Mouse (Mus musculus) limb, embryonic 10.5 days (tissue): Measurements from ENCODE around the gene Ell. TPM values are rescaled to one million over a fixed set of nuclear protein-coding genes. Genes with fewer than 3 reads are reported as not detected.
A peak's percentile ranks its signal among the peaks of the same experiment; 100 is the strongest.

Experiments
- DNase-seq: peaks from one replicate; pipeline ENCODE4 v3.0.0-alpha.2; 2017; ENCODE audit warnings: low spot score
- H3K27ac ChIP-seq: fragments of 300-500 bp; sonication (generic); 2 replicates; pipeline ENCODE4 v1.5.1; 2016; ENCODE audit warnings: mild to moderate bottlenecking
- H3K27me3 ChIP-seq: fragments of 300-500 bp; sonication (generic); 2 replicates; pipeline ENCODE4 v1.6.1; 2016; ENCODE audit warnings: low read depth, mild to moderate bottlenecking; ENCODE audit not compliant: poor library complexity, severe bottlenecking
- H3K36me3 ChIP-seq: fragments of 300-500 bp; sonication (generic); 2 replicates; pipeline ENCODE4 v1.6.1; 2016; ENCODE audit warnings: mild to moderate bottlenecking, moderate library complexity
- H3K4me1 ChIP-seq: fragments of 300-500 bp; sonication (generic); 2 replicates; pipeline ENCODE4 v1.6.1; 2016
- H3K4me3 ChIP-seq: fragments of 300-500 bp; sonication (generic); 2 replicates; pipeline ENCODE4 v1.5.1; 2016; ENCODE audit warnings: mild to moderate bottlenecking, moderate library complexity
- H3K9me3 ChIP-seq: fragments of 300-500 bp; sonication (generic); replicated peaks from 2 replicates; pipeline ENCODE4 v1.6.1; 2016; ENCODE audit warnings: mild to moderate bottlenecking
- WGBS: fragments of 180-500 bp; shearing (Covaris S2); methylation state at CpG from one replicate; pipeline ENCODE4 v1.1.7; 2016; 5-methylcytosine and 5-hydroxymethylcytosine counted together
- polyA plus RNA-seq: library from polyadenylated mRNA; unstranded; fragments of >200 nt; fragmentation: Nextera tagmentation; extraction: Ambion mirVana; gene quantifications from 2 replicates; pipeline ENCODE4 v1.2.1, GENCODE M21; 2016

Ell gene
- 20.9 and 26.1 TPM in 2 replicates for polyA plus RNA-seq

GRCm38 (mm10) chr8:70539077-70539813, at the start of gene Ell:
Gene Ell, plus strand, starts transcription at chr8:70539457.
- peaks cover 31% of the 10 kb centered on the region for H3K36me3 ChIP-seq
- H3K27ac ChIP-seq, result peak within 1 kb of the TSS; percentile 87
- peaks cover 38% of the 10 kb centered on the region for H3K4me1 ChIP-seq
- H3K4me3 ChIP-seq, result peak within 1 kb of the TSS; percentile 74
- WGBS, result under 1% methylated on average over 58 of the region's 58 CpGs
- H3K9me3 ChIP-seq, result no peaks in the 10 kb centered on the region
- peak; percentile 100 for DNase-seq
- no peaks in the 10 kb centered on the region for H3K27me3 ChIP-seq

GRCm38 (mm10) chr8:70489576-70489975, 49.7 kb upstream of the Ell start:
- Histone ChIP-seq H3K4me3 (peak overlapping the region; percentile 76), H3K9me3 (no peaks in the 10 kb centered on the region), H3K27ac (peak overlapping the region; percentile 94), H3K36me3 (no peaks in the 10 kb centered on the region), H3K4me1 (peaks cover 93% of the 10 kb centered on the region), H3K27me3 (peaks cover 94% of the 10 kb centered on the region)
- under 1% methylated on average over 38 of the region's 41 CpGs for WGBS
- peak; percentile 72 for DNase-seq

GRCm38 (mm10) chr8:70490061-70490879, 49.0 kb upstream of the Ell start:
- H3K4me3 ChIP-seq, result peak overlapping the region; percentile 76
- no peaks in the 10 kb centered on the region for H3K9me3 ChIP-seq
- H3K27me3 ChIP-seq, result peaks cover 94% of the 10 kb centered on the region
- 6% methylated on average over 10 of the region's 10 CpGs for WGBS
- H3K36me3 ChIP-seq, result no peaks in the 10 kb centered on the region
- H3K27ac ChIP-seq, result peak overlapping the region; percentile 94
- peaks cover 100% of the 10 kb centered on the region for H3K4me1 ChIP-seq
- peak; percentile 68 for DNase-seq

GRCm38 (mm10) chr8:70490880-70491495, 48.3 kb upstream of the Ell start:
- WGBS, result 2% methylated on average over 20 of the region's 20 CpGs
- peak; percentile 62 for DNase-seq
- H3K4me1 ChIP-seq, result peaks cover 100% of the 10 kb centered on the region
- H3K36me3 ChIP-seq, result no peaks in the 10 kb centered on the region
- peaks cover 94% of the 10 kb centered on the region for H3K27me3 ChIP-seq
- peak overlapping the region; percentile 76 for H3K4me3 ChIP-seq
- peak overlapping the region; percentile 94 for H3K27ac ChIP-seq
- no peaks in the 10 kb centered on the region for H3K9me3 ChIP-seq

- peak; percentile 70 for DNase-seq
- H3K9me3 ChIP-seq, result no peaks in the 10 kb centered on the region
- peak within 1 kb of the TSS; percentile 94 for H3K27ac ChIP-seq
- H3K4me3 ChIP-seq, result peak within 1 kb of the TSS; percentile 76
- peaks cover 93% of the 10 kb centered on the region for H3K27me3 ChIP-seq
- peaks cover 5% of the 10 kb centered on the region for H3K36me3 ChIP-seq
- under 1% methylated on average over 69 of the region's 93 CpGs for WGBS
- peaks cover 91% of the 10 kb centered on the region for H3K4me1 ChIP-seq
Observed at GRCm38 (mm10) chr8:70492664-70493640, 46.3 kb upstream of the Ell start, which contains the start of gene Crlf1. Gene Crlf1, plus strand, starts transcription at chr8:70493158.

- H3K27me3 ChIP-seq, result peaks cover 96% of the 10 kb centered on the region
- H3K9me3 ChIP-seq, result no peaks in the 10 kb centered on the region
- H3K36me3 ChIP-seq, result peaks cover 12% of the 10 kb centered on the region
- peak overlapping the region; percentile 76 for H3K4me3 ChIP-seq
- 1% methylated on average over 47 of the region's 47 CpGs for WGBS
- H3K4me1 ChIP-seq, result peaks cover 87% of the 10 kb centered on the region
- peak; percentile 66 for DNase-seq
- H3K27ac ChIP-seq, result peak overlapping the region; percentile 94
Observed at GRCm38 (mm10) chr8:70493692-70494415, 45.4 kb upstream of the Ell start.

GRCm38 (mm10) chr8:70494416-70494945, 44.8 kb upstream of the Ell start:
- Histone ChIP-seq H3K4me3 (peak overlapping the region; percentile 76), H3K9me3 (no peaks in the 10 kb centered on the region), H3K4me1 (peaks cover 87% of the 10 kb centered on the region), H3K27ac (peak overlapping the region; percentile 94), H3K27me3 (peaks cover 99% of the 10 kb centered on the region), H3K36me3 (peaks cover 16% of the 10 kb centered on the region)
- WGBS, result 2% methylated on average over 28 of the region's 28 CpGs
- DNase-seq, result peak; percentile 72

GRCm38 (mm10) chr8:70495001-70495770, 44.1 kb upstream of the Ell start:
- Histone ChIP-seq H3K9me3 (no peaks in the 10 kb centered on the region), H3K4me3 (peak overlapping the region; percentile 76), H3K36me3 (peaks cover 23% of the 10 kb centered on the region), H3K27me3 (peaks cover 99% of the 10 kb centered on the region), H3K4me1 (peaks cover 87% of the 10 kb centered on the region), H3K27ac (peak overlapping the region; percentile 94)
- 3% methylated on average over 21 of the region's 21 CpGs for WGBS
- peak; percentile 69 for DNase-seq

- H3K4me3 ChIP-seq, result peak overlapping the region; percentile 76
- 5% methylated on average over 12 of the region's 12 CpGs for WGBS
- peaks cover 87% of the 10 kb centered on the region for H3K4me1 ChIP-seq
- peaks cover 99% of the 10 kb centered on the region for H3K27me3 ChIP-seq
- H3K36me3 ChIP-seq, result peaks cover 28% of the 10 kb centered on the region
- peak overlapping the region; percentile 94 for H3K27ac ChIP-seq
- H3K9me3 ChIP-seq, result no peaks in the 10 kb centered on the region
- no peak for DNase-seq
Observed at GRCm38 (mm10) chr8:70495771-70496062, 43.5 kb upstream of the Ell start.

- DNase-seq, result peak; percentile 61
- Histone ChIP-seq H3K27ac (peak overlapping the region; percentile 58), H3K4me1 (peaks cover 87% of the 10 kb centered on the region), H3K36me3 (peaks cover 34% of the 10 kb centered on the region), H3K27me3 (peaks cover 76% of the 10 kb centered on the region), H3K9me3 (no peaks in the 10 kb centered on the region), H3K4me3 (peak overlapping the region; percentile 37)
- 10% methylated on average over 39 of the region's 39 CpGs for WGBS
Observed at GRCm38 (mm10) chr8:70500386-70501301, 38.6 kb upstream of the Ell start.
